Mouse (Mus musculus): ENCODE measurements around the gene Stx16. TPM values are rescaled to one million over a fixed set of nuclear protein-coding genes. Genes with fewer than 3 reads are reported as not detected.

The Stx16 gene
- polyA plus RNA-seq, 1 experiment = 70.4 TPM

GRCm38 (mm10) chr2:174120631-174121030 is 44.5 kb downstream of the Stx16 start:
- Histone ChIP-seq H3K27ac (ENCODE audit: control insufficient read depth, insufficient read depth, low read length) (no peak overlapping the region), H3K36me3 (ENCODE audit: control insufficient read depth, insufficient read depth, low read length) (peaks cover 4% of the 10 kb centered on the region), H3K27me3 (ENCODE audit: control insufficient read depth, insufficient read depth, low read length) (no peaks in the 10 kb centered on the region), H3K4me1 (replicated peaks; ENCODE audit: control insufficient read depth, insufficient read depth, low read length) (no peaks in the 10 kb centered on the region), H3K4me3 (ENCODE audit: control insufficient read depth, insufficient read depth, low read length) (no peak overlapping the region)
- no peak for TF ChIP-seq CTCF (IDR thresholded peaks at IDR 0.05; ENCODE audit: borderline replicate concordance, control insufficient read depth, extremely low read depth, insufficient read depth, low read length, poor library complexity)
- TF ChIP-seq POLR2A (IDR thresholded peaks at IDR 0.05; ENCODE audit: control insufficient read depth, extremely low read depth, insufficient read depth, low read length, poor library complexity) = no peak
- no peak for DNase-seq
- WGBS = 96% methylated on average over 19 of the region's 19 CpGs

GRCm38 (mm10) chr2:174121411-174121947 is 45.4 kb downstream of the Stx16 start:
- Histone ChIP-seq H3K36me3 (ENCODE audit: control insufficient read depth, insufficient read depth, low read length) (peaks cover 4% of the 10 kb centered on the region), H3K4me1 (replicated peaks; ENCODE audit: control insufficient read depth, insufficient read depth, low read length) (peaks cover 3% of the 10 kb centered on the region), H3K27me3 (ENCODE audit: control insufficient read depth, insufficient read depth, low read length) (no peaks in the 10 kb centered on the region), H3K27ac (ENCODE audit: control insufficient read depth, insufficient read depth, low read length) (no peak overlapping the region), H3K4me3 (ENCODE audit: control insufficient read depth, insufficient read depth, low read length) (no peak overlapping the region)
- WGBS = 97% methylated on average over 12 of the region's 12 CpGs
- no peak for DNase-seq
- TF ChIP-seq CTCF (IDR thresholded peaks at IDR 0.05; ENCODE audit: borderline replicate concordance, control insufficient read depth, extremely low read depth, insufficient read depth, low read length, poor library complexity) (no peak), POLR2A (IDR thresholded peaks at IDR 0.05; ENCODE audit: control insufficient read depth, extremely low read depth, insufficient read depth, low read length, poor library complexity) (no peak)

GRCm38 (mm10) chr2:174122331-174122730 is 46.2 kb downstream of the Stx16 start:
- Histone ChIP-seq H3K27ac (ENCODE audit: control insufficient read depth, insufficient read depth, low read length) (no peak overlapping the region), H3K4me1 (replicated peaks; ENCODE audit: control insufficient read depth, insufficient read depth, low read length) (peaks cover 8% of the 10 kb centered on the region), H3K4me3 (ENCODE audit: control insufficient read depth, insufficient read depth, low read length) (no peak overlapping the region), H3K27me3 (ENCODE audit: control insufficient read depth, insufficient read depth, low read length) (no peaks in the 10 kb centered on the region), H3K36me3 (ENCODE audit: control insufficient read depth, insufficient read depth, low read length) (peaks cover 4% of the 10 kb centered on the region)
- TF ChIP-seq POLR2A (IDR thresholded peaks at IDR 0.05; ENCODE audit: control insufficient read depth, extremely low read depth, insufficient read depth, low read length, poor library complexity) (no peak), CTCF (IDR thresholded peaks at IDR 0.05; ENCODE audit: borderline replicate concordance, control insufficient read depth, extremely low read depth, insufficient read depth, low read length, poor library complexity) (no peak)
- DNase-seq = no peak
- WGBS = 97% methylated on average over 2 of the region's 2 CpGs

DNA sequence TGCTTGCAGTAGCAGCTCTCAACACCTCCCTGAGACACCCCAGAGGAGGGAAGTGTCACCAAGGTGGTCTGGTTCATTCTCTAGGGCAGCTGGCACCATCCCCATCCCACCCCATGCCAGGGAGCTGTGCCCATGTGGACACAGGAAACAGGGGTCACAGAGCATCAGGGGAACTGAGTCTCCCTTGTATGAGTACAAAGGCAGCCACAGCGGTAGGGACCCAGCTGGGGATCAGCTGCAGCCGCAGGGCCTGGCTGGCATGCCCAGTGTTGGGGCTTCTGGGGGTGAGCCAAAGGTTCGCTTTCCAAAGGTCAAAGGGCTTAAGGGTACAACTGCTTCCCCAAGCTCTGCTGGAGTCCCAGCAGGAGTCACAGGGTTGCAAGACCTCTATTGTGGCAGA is 47.6 kb downstream of the Stx16 start:
- H3K4me3 ChIP-seq (ENCODE audit: control insufficient read depth, insufficient read depth, low read length) = no peak overlapping the region
- H3K4me1 ChIP-seq (replicated peaks; ENCODE audit: control insufficient read depth, insufficient read depth, low read length) = peaks cover 8% of the 10 kb centered on the region
- no peak overlapping the region for H3K27ac ChIP-seq (ENCODE audit: control insufficient read depth, insufficient read depth, low read length)
- no peaks in the 10 kb centered on the region for H3K27me3 ChIP-seq (ENCODE audit: control insufficient read depth, insufficient read depth, low read length)
- TF ChIP-seq CTCF (IDR thresholded peaks at IDR 0.05; ENCODE audit: borderline replicate concordance, control insufficient read depth, extremely low read depth, insufficient read depth, low read length, poor library complexity) = no peak
- TF ChIP-seq POLR2A (IDR thresholded peaks at IDR 0.05; ENCODE audit: control insufficient read depth, extremely low read depth, insufficient read depth, low read length, poor library complexity) = no peak
- DNase-seq = no peak
- 99% methylated on average over 3 of the region's 3 CpGs for WGBS
- no peaks in the 10 kb centered on the region; the same call in 1 of the 2 replicates for H3K36me3 ChIP-seq (ENCODE audit: control insufficient read depth, insufficient read depth, low read length)

- WGBS = 17% methylated on average over 21 of the region's 21 CpGs
- Histone ChIP-seq H3K4me1 (replicated peaks; ENCODE audit: control insufficient read depth, insufficient read depth, low read length) (peaks cover 8% of the 10 kb centered on the region), H3K36me3 (ENCODE audit: control insufficient read depth, insufficient read depth, low read length) (no peaks in the 10 kb centered on the region; the same call in 1 of the 2 replicates), H3K27ac (ENCODE audit: control insufficient read depth, insufficient read depth, low read length) (no peak overlapping the region), H3K4me3 (ENCODE audit: control insufficient read depth, insufficient read depth, low read length) (no peak overlapping the region), H3K27me3 (ENCODE audit: control insufficient read depth, insufficient read depth, low read length) (no peaks in the 10 kb centered on the region)
- no peak for TF ChIP-seq CTCF (IDR thresholded peaks at IDR 0.05; ENCODE audit: borderline replicate concordance, control insufficient read depth, extremely low read depth, insufficient read depth, low read length, poor library complexity)
- TF ChIP-seq POLR2A (IDR thresholded peaks at IDR 0.05; ENCODE audit: control insufficient read depth, extremely low read depth, insufficient read depth, low read length, poor library complexity) = no peak
- peak; percentile 66 for DNase-seq
These were observed 50.6 kb downstream of the Stx16 start for GRCm38 (mm10) chr2:174126522-174127375.

- Histone ChIP-seq H3K4me1 (replicated peaks; ENCODE audit: control insufficient read depth, insufficient read depth, low read length) (peaks cover 8% of the 10 kb centered on the region), H3K4me3 (ENCODE audit: control insufficient read depth, insufficient read depth, low read length) (no peak overlapping the region), H3K27me3 (ENCODE audit: control insufficient read depth, insufficient read depth, low read length) (no peaks in the 10 kb centered on the region), H3K36me3 (ENCODE audit: control insufficient read depth, insufficient read depth, low read length) (no peaks in the 10 kb centered on the region), H3K27ac (ENCODE audit: control insufficient read depth, insufficient read depth, low read length) (no peak overlapping the region)
- no peak for TF ChIP-seq POLR2A (IDR thresholded peaks at IDR 0.05; ENCODE audit: control insufficient read depth, extremely low read depth, insufficient read depth, low read length, poor library complexity)
- no peak for TF ChIP-seq CTCF (IDR thresholded peaks at IDR 0.05; ENCODE audit: borderline replicate concordance, control insufficient read depth, extremely low read depth, insufficient read depth, low read length, poor library complexity)
- no peak for DNase-seq
- 65% methylated on average over 6 of the region's 6 CpGs for WGBS
These were observed 51.2 kb downstream of the Stx16 start for GRCm38 (mm10) chr2:174127376-174127713.
